Comparison of ENCODE assay signal across 8 mouse cellular contexts in genomic region chr16:32165281-32165821, GRCm38 (mm10). TPM values are rescaled to one million over a fixed set of nuclear protein-coding genes. Genes with fewer than 3 reads are reported as not detected.
DNase-seq lines count a peak whose midpoint lies in the region; ATAC-seq and TF ChIP-seq lines count a peak whose summit lies in the region.

Gene Nrros, minus strand, starts transcription at chr16:32165594.

- 0 out of 2 replicates have a peak, but pooled peaks have one; percentile 8 for TF ChIP-seq EP300 in liver, postnatal 0 days (IDR thresholded peaks at IDR 0.05; ENCODE audit: low read depth)

- peak; percentile 96 for DNase-seq in 416B (ENCODE audit: low read depth)
- peak; percentile 47 for DNase-seq in embryo, embryonic 9.5 days (ENCODE audit: extremely low spot score)
- DNase-seq in kidney, postnatal 0 days (ENCODE audit: low spot score): peak; percentile 65
- peak; percentile 77 for DNase-seq in liver, postnatal 0 days
- DNase-seq in thymus, postnatal 0 days (ENCODE audit: low spot score): peak; percentile 94

- H3K4me1 ChIP-seq in heart, embryonic 11.5 days (ENCODE audit: control insufficient read depth, insufficient read depth, low read length): peaks cover 6% of the 10 kb centered on the region; the same call in 1 of the 2 replicates
- H3K4me1 ChIP-seq in kidney, postnatal 0 days (replicated peaks; ENCODE audit: insufficient read depth, low read length): peaks cover 9% of the 10 kb centered on the region; the same call in 1 of the 2 replicates
- peaks cover 21% of the 10 kb centered on the region for H3K4me1 ChIP-seq in liver, postnatal 0 days (ENCODE audit: insufficient read depth)
- H3K4me1 ChIP-seq in neural tube, embryonic 12.5 days: peaks cover 7% of the 10 kb centered on the region

- peak; percentile 90 for ATAC-seq in activated CD4-positive, CD25-positive, alpha-beta regulatory T cell, adult 4 months
- ATAC-seq in heart, embryonic 11.5 days (replicated peaks; ENCODE audit: insufficient number of reproducible peaks, low FRiP score, low TSS enrichment): 0 out of 2 replicates have a peak, but pooled peaks have one; percentile 7
- ATAC-seq in kidney, postnatal 0 days (replicated peaks; ENCODE audit: low FRiP score, low read depth): peak; percentile 33; the same call in 1 of the 2 replicates
- peak; percentile 82 for ATAC-seq in liver, postnatal 0 days
- ATAC-seq in neural tube, embryonic 12.5 days (ENCODE audit: low FRiP score, low read depth): no peak

- H3K9me3 ChIP-seq in heart, embryonic 11.5 days (replicated peaks; ENCODE audit: control insufficient read depth, low read length): no peaks in the 10 kb centered on the region
- H3K9me3 ChIP-seq in kidney, postnatal 0 days (replicated peaks; ENCODE audit: low read length): no peaks in the 10 kb centered on the region
- H3K9me3 ChIP-seq in liver, postnatal 0 days (ENCODE audit: low read length): no peaks in the 10 kb centered on the region
- no peaks in the 10 kb centered on the region for H3K9me3 ChIP-seq in neural tube, embryonic 12.5 days

- H3K27ac ChIP-seq in heart, embryonic 11.5 days (ENCODE audit: low read depth, low read length): no peak within 1 kb of the TSS
- 0 out of 2 replicates have a peak within 1 kb of the TSS, but pooled peaks have one; percentile 9 for H3K27ac ChIP-seq in kidney, postnatal 0 days
- H3K27ac ChIP-seq in liver, postnatal 0 days (ENCODE audit: low read depth): peak within 1 kb of the TSS; percentile 85
- H3K27ac ChIP-seq in neural tube, embryonic 12.5 days: no peak within 1 kb of the TSS

- no peaks in the 10 kb centered on the region for H3K27me3 ChIP-seq in heart, embryonic 11.5 days (ENCODE audit: control insufficient read depth, insufficient read depth, low read length)
- H3K27me3 ChIP-seq in kidney, postnatal 0 days (ENCODE audit: insufficient read depth, low read length): no peaks in the 10 kb centered on the region
- H3K27me3 ChIP-seq in liver, postnatal 0 days (ENCODE audit: insufficient read depth, low read length): no peaks in the 10 kb centered on the region
- H3K27me3 ChIP-seq in neural tube, embryonic 12.5 days (replicated peaks): peaks cover 6% of the 10 kb centered on the region

- H3K36me3 ChIP-seq in heart, embryonic 11.5 days (ENCODE audit: control insufficient read depth, insufficient read depth, low read length): no peaks in the 10 kb centered on the region
- no peaks in the 10 kb centered on the region for H3K36me3 ChIP-seq in kidney, postnatal 0 days (ENCODE audit: insufficient read depth, low read length)
- no peaks in the 10 kb centered on the region; the same call in 1 of the 2 replicates for H3K36me3 ChIP-seq in liver, postnatal 0 days (replicated peaks; ENCODE audit: insufficient read depth, low read length)
- no peaks in the 10 kb centered on the region for H3K36me3 ChIP-seq in neural tube, embryonic 12.5 days

- peak within 1 kb of the TSS; percentile 87 for H3K4me2 ChIP-seq in heart, embryonic 11.5 days
- peak within 1 kb of the TSS; percentile 60 for H3K4me2 ChIP-seq in kidney, postnatal 0 days (ENCODE audit: low read length)
- peak within 1 kb of the TSS; percentile 78 for H3K4me2 ChIP-seq in liver, postnatal 0 days (ENCODE audit: low read depth, low read length)
- peak within 1 kb of the TSS; percentile 61 for H3K4me2 ChIP-seq in neural tube, embryonic 12.5 days (replicated peaks)

- TF ChIP-seq CTCF in kidney, postnatal 0 days (IDR thresholded peaks at IDR 0.05; ENCODE audit: low read depth): no peak
- TF ChIP-seq CTCF in liver, postnatal 0 days (IDR thresholded peaks at IDR 0.05; ENCODE audit: low read depth): no peak

- 3% methylated on average over 25 of the region's 25 CpGs for WGBS in heart, embryonic 11.5 days (ENCODE audit: insufficient replicate concordance)
- WGBS in kidney, postnatal 0 days: 1% methylated on average over 25 of the region's 25 CpGs
- WGBS in liver, postnatal 0 days (ENCODE audit: insufficient replicate concordance): 4% methylated on average over 25 of the region's 25 CpGs
- WGBS in neural tube, embryonic 12.5 days: 3% methylated on average over 25 of the region's 25 CpGs

- peak within 1 kb of the TSS; percentile 61 for H3K9ac ChIP-seq in heart, embryonic 11.5 days (ENCODE audit: low read depth, low read length)
- H3K9ac ChIP-seq in kidney, postnatal 0 days (ENCODE audit: low read depth, low read length): peak within 1 kb of the TSS; percentile 51
- peak within 1 kb of the TSS; percentile 81 for H3K9ac ChIP-seq in liver, postnatal 0 days (replicated peaks)
- H3K9ac ChIP-seq in neural tube, embryonic 12.5 days: peak within 1 kb of the TSS; percentile 45

- peak within 1 kb of the TSS; percentile 47 for H3K4me3 ChIP-seq in heart, embryonic 11.5 days (ENCODE audit: low read depth, low read length)
- peak within 1 kb of the TSS; percentile 36 for H3K4me3 ChIP-seq in kidney, postnatal 0 days (replicated peaks; ENCODE audit: low read depth, low read length)
- H3K4me3 ChIP-seq in liver, postnatal 0 days (ENCODE audit: low read depth, low read length): peak within 1 kb of the TSS; percentile 73
- peak within 1 kb of the TSS; percentile 21 for H3K4me3 ChIP-seq in neural tube, embryonic 12.5 days

RNA-seq across cellular contexts. Expression of gene Nrros, which starts in this region (rescaled TPM):
- polyA plus RNA-seq in activated CD4-positive, CD25-positive, alpha-beta regulatory T cell, adult 4 months (2017; shearing (Covaris generic)): 10 to 100 TPM; 65.3 to 71.7 TPM
- 5.9 and 6.6 TPM in 2 replicates for polyA plus RNA-seq in heart, embryonic 11.5 days (2014; fragmentation: Nextera tagmentation; extraction: Ambion mirVana)
- polyA plus RNA-seq in kidney, postnatal 0 days (2015; fragmentation: Nextera tagmentation; extraction: Ambion mirVana): 13.9 and 15.3 TPM in 2 replicates
- 18.5 and 20.5 TPM in 2 replicates for polyA plus RNA-seq in liver, postnatal 0 days (2015; fragmentation: Nextera tagmentation; extraction: Ambion mirVana)
- polyA plus RNA-seq in neural tube, embryonic 12.5 days (2016; fragmentation: Nextera tagmentation; extraction: Ambion mirVana): 6.7 and 9.0 TPM in 2 replicates
- polyA plus RNA-seq in thymus, postnatal 0 days (2015; fragmentation: Nextera tagmentation; extraction: Ambion mirVana): 94.5 and 99.5 TPM in 2 replicates

Comparison
In these comparisons a context has a peak if more than half of its experiments do, and no peak if none do; other contexts are left out.
1. H3K27ac ChIP-seq: peak in kidney, postnatal 0 days (single experiment) and liver, postnatal 0 days (single experiment); none in heart, embryonic 11.5 days (single experiment) and neural tube, embryonic 12.5 days (single experiment).
2. H3K4me3 ChIP-seq: peak in every context shown above with its lines; median percentile 73 in liver, postnatal 0 days; 47 in heart, embryonic 11.5 days; 36 in kidney, postnatal 0 days; 21 in neural tube, embryonic 12.5 days.
3. Peak in every context shown above with its lines, with median percentiles within 50 percentile points of each other: DNase-seq, H3K4me2 ChIP-seq and H3K9ac ChIP-seq.